Mouse (Mus musculus): ENCODE measurements around the gene Tnrc6c. TPM values are rescaled to one million over a fixed set of nuclear protein-coding genes. Genes with fewer than 3 reads are reported as not detected.
A peak's percentile ranks its signal among the peaks of the same experiment; 100 is the strongest.
"Not testable (repeated sequence)": the region's sequence is repeated elsewhere in the genome, so short reads cannot be mapped to it uniquely, and the experiment has no call there.

Gene Tnrc6c
- polyA plus RNA-seq, 1 experiment from 2014 or later: 25.0 TPM

DNA sequence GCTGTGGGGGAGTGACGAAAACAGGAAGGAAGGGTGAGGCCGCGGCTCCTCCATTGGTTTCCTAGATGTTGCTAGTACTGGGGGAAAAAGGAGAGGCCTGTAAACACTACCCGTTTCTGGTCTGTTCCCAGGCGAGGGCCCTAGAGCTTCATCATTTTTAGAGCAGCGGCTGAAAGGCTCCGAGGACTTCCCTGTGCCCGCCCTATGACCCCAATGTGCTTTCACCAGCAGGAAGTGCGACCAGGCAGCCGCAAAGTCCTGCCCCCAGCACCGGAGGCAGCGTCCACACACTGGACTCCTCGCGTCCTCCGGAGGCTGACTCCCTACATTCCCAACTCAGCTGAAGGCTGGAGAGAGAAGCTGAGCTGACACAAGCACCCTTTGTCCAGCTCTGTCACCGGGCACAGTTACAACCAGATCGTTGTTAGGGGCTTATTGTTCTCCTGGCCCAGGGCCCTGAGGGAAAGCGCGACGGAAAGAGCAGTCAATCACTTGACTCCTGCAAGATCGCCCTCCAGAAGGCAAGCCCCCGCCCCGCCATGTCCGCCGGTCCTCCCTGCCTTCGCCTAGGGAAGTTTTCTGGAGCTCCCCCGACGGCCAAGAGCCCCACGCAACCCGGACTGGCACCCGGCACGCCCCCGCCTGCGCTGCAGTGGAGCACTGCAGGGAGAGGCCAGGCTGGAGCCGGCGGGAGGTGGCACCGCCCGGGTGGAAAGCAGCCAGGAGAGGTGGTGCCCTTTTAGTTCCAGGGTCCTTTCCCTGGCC lies 125.5 kb downstream of the Tnrc6c start:
- Histone ChIP-seq H3K4me1 (peaks cover 41% of the 10 kb centered on the region), H3K9ac (peak overlapping the region; percentile 33), H3K4me3 (replicated peaks) (peak overlapping the region; percentile 33), H3K36me3 (replicated peaks) (no peaks in the 10 kb centered on the region), H3K27ac (peak overlapping the region; percentile 31; the same call in 1 of the 2 replicates), H3K27me3 (peaks cover 70% of the 10 kb centered on the region), H3K9me3 (no peaks in the 10 kb centered on the region), H3K4me2 (peak overlapping the region; percentile 56)
- ATAC-seq (ENCODE audit: low FRiP score): 0 out of 2 replicates have a peak, but pooled peaks have one; percentile 10
- WGBS: 6% methylated on average over 38 of the region's 38 CpGs

DNA sequence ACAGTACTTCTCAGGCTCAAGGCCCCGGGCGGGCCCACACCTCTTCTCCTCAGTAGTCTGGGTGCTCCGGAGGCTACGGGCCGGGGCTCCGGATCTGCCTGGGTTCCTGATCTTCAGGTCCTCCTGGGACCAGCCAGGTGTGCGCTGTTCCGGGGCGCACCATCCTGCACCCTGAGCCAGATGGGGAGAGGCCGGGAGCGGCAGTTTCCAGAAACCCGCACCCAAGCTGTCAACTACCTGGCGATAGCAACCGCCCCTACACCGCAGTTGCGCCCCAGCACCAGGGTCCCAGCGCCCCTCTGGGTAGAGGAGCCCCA lies 126.1 kb downstream of the Tnrc6c start:
- Histone ChIP-seq H3K4me3 (replicated peaks) (peak overlapping the region; percentile 33), H3K36me3 (replicated peaks) (no peaks in the 10 kb centered on the region), H3K27ac (no peak overlapping the region; the same call in 1 of the 2 replicates), H3K9me3 (no peaks in the 10 kb centered on the region), H3K4me2 (peak overlapping the region; percentile 56), H3K27me3 (peaks cover 76% of the 10 kb centered on the region), H3K9ac (peak overlapping the region; percentile 33), H3K4me1 (peaks cover 41% of the 10 kb centered on the region)
- 2% methylated on average over 17 of the region's 17 CpGs for WGBS
- 0 out of 2 replicates have a peak, but pooled peaks have one; percentile 21 for ATAC-seq (ENCODE audit: low FRiP score)

DNA sequence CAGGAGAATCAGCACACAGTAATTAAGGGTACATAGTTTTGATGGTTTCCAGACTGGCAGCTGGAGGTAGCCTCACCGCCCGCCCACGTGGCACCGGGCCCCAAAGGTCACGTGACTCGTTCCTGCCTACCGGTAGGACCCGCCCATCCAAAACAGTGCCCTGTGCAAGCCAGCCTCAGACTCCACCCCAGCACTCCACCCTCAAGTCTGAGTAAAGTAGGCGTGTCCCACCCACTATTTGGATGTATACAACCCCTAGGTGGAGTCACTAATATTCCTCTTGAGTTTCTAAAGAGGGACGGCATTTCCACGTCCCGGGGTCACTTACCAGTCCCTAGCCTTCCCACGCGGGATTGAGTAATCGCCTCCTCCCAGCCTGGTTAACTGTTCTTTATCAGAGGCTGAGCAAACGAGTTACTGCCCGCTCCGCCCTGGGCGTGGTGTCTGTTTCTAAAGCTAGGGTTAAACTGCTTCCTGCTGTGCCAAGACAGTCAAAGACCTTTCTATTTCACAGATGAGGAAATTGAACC lies 126.6 kb downstream of the Tnrc6c start:
- peak overlapping the region; percentile 33 for H3K4me3 ChIP-seq (replicated peaks)
- H3K27ac ChIP-seq: no peak overlapping the region
- H3K4me1 ChIP-seq: peaks cover 41% of the 10 kb centered on the region
- H3K9ac ChIP-seq: peak overlapping the region; percentile 33
- H3K4me2 ChIP-seq: peak overlapping the region; percentile 56
- H3K36me3 ChIP-seq (replicated peaks): no peaks in the 10 kb centered on the region
- no peaks in the 10 kb centered on the region for H3K9me3 ChIP-seq
- no peak; the same call in 1 of the 2 replicates for ATAC-seq (ENCODE audit: low FRiP score)
- H3K27me3 ChIP-seq: peaks cover 77% of the 10 kb centered on the region
- 3% methylated on average over 19 of the region's 19 CpGs for WGBS

DNA sequence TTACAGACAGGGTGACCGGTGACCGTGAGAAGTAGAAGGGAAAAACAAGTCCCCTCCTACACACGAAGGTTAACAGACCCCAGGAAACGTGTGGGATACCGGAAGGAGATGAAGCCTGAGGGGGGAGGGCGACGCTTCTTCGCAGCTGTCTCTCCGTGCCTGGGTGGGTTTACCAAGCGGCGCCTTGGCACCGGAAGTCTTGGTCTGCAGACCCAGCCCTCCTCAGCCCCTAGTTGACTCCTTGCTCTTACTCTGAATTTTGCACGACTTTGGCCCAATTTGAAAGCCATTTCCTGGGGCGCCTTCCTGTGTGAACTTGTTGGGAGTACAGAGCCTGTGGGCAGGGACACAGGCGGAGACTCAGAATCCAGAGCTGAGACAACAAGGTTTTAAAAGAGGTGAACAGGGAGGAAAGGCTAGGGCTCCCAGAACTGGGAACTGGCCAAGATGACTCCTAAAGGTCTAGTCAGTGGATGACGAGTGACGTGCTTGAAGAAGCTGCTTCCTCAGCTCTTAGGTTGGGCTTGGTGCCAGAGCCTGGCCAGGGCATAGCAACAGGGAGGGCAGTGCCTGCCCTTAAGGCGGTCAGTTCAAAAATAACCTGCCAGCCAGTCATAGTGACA lies 127.2 kb downstream of the Tnrc6c start:
- 24% methylated on average over 18 of the region's 18 CpGs for WGBS
- no peaks in the 10 kb centered on the region for H3K9me3 ChIP-seq
- no peak for ATAC-seq (ENCODE audit: low FRiP score)
- 0 out of 2 replicates have a peak overlapping the region, but pooled peaks have one; percentile 42 for H3K27ac ChIP-seq
- peak overlapping the region; percentile 56; the same call in 1 of the 2 replicates for H3K4me2 ChIP-seq
- H3K4me3 ChIP-seq (replicated peaks): peak overlapping the region; percentile 33; the same call in 1 of the 2 replicates
- H3K36me3 ChIP-seq (replicated peaks): no peaks in the 10 kb centered on the region
- peaks cover 43% of the 10 kb centered on the region for H3K4me1 ChIP-seq
- no peak overlapping the region for H3K9ac ChIP-seq
- H3K27me3 ChIP-seq: peaks cover 79% of the 10 kb centered on the region

DNA sequence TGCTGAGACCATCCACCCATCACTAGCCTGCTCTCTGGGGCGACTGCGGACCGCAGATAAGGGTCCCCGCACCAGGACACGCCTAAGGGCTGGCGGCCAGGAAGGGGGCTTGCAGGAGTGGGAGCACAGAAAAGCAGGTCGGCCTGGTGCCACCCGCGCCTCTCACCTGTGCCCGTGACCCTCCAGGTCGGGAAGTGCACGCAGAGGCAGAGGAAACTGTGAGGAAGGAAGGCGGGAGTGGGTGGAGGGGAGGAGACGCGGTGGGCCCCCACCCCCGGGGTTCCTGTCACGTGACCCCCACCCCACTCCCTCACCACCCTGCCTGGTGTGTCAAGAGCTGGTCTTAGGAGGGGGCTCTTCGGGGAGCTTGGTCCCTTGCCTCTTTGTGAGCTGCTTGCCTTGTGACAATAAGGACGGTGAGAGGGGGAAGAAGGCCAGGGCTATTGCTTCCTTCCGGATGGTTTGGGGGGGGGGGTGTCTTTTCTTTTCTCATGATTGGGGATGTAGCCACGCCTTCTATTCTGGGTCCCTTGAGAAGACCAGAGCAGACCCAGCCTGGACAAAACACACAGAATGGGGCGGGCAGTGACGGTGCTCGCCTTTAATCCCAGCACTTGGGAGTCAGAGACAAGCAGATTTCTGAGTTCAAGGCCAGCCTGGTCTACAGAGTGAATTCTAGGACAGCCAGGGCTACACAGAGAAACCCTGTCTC lies 128.1 kb downstream of the Tnrc6c start, which contains the start of the genes Tmc8 and Tmc6:
Gene Tmc8, plus strand, starts transcription at position 84 of the 712 bp plus-strand sequence.
Gene Tmc6, minus strand, starts transcription at position 206 of the 712 bp plus-strand sequence.
- Histone ChIP-seq H3K9me3 (no peaks in the 10 kb centered on the region), H3K36me3 (replicated peaks) (no peaks in the 10 kb centered on the region), H3K4me2 (peak within 1 kb of the TSS; percentile 62), H3K4me3 (replicated peaks) (peak within 1 kb of the TSS; percentile 33), H3K4me1 (peaks cover 44% of the 10 kb centered on the region), H3K27ac (peak within 1 kb of the TSS; percentile 42; the same call in 1 of the 2 replicates), H3K9ac (peak within 1 kb of the TSS; percentile 50), H3K27me3 (peaks cover 79% of the 10 kb centered on the region)
- no peak for ATAC-seq (ENCODE audit: low FRiP score)
- 33% methylated on average over 24 of the region's 24 CpGs for WGBS

DNA sequence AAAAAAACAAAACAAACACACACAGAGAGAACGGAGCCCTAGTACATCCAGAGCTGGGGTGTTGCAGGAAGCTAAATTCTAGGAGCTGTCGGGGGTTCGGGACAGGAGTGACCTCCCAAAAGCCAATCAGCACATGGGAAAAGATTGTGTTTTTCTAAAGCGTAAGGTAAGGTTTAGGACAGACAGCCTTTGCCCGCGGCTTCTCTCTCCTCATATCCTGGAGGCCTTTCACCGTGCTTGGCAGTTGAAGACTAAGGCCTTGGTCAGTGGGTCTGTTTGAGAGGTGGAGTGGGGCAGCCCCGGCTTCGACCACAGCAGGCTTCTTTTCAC lies 128.6 kb downstream of the Tnrc6c start:
- Histone ChIP-seq H3K9ac (peak overlapping the region; percentile 50; the same call in 1 of the 2 replicates), H3K27me3 (peaks cover 77% of the 10 kb centered on the region), H3K4me1 (peaks cover 44% of the 10 kb centered on the region), H3K36me3 (replicated peaks) (no peaks in the 10 kb centered on the region), H3K4me3 (replicated peaks) (peak overlapping the region; percentile 33), H3K4me2 (peak overlapping the region; percentile 62), H3K9me3 (no peaks in the 10 kb centered on the region), H3K27ac (0 out of 2 replicates have a peak overlapping the region, but pooled peaks have one; percentile 19)
- ATAC-seq (ENCODE audit: low FRiP score): no peak
- WGBS: 37% methylated on average over 9 of the region's 9 CpGs

DNA sequence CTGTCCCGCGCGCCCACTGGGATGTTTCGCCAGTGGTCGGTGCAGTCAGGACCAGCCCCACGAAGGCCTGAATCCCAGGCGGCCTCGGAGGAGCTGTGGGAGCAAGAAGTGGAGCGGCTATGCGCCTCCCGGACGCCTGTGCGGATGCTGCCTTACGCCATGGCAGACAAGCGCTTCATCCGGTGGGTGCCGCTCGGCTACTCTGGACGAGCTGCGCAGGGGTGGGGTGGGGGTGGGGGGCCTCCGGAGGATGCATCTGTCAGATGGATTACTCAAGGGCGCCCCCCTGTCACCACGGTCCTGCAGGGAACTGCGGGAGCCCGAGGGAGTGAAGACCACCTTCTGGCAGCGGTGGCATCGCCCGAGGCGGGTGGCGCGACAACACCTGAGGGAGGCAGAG lies 129.0 kb downstream of the Tnrc6c start:
- no peaks in the 10 kb centered on the region for H3K36me3 ChIP-seq (replicated peaks)
- 3% methylated on average over 31 of the region's 31 CpGs for WGBS
- peaks cover 44% of the 10 kb centered on the region for H3K4me1 ChIP-seq
- ATAC-seq (ENCODE audit: low FRiP score): no peak
- peak overlapping the region; percentile 62 for H3K4me2 ChIP-seq
- H3K9me3 ChIP-seq: no peaks in the 10 kb centered on the region
- H3K4me3 ChIP-seq (replicated peaks): peak overlapping the region; percentile 33
- peak overlapping the region; percentile 50 for H3K9ac ChIP-seq
- H3K27me3 ChIP-seq: peaks cover 74% of the 10 kb centered on the region
- H3K27ac ChIP-seq: 0 out of 2 replicates have a peak overlapping the region, but pooled peaks have one; percentile 19

DNA sequence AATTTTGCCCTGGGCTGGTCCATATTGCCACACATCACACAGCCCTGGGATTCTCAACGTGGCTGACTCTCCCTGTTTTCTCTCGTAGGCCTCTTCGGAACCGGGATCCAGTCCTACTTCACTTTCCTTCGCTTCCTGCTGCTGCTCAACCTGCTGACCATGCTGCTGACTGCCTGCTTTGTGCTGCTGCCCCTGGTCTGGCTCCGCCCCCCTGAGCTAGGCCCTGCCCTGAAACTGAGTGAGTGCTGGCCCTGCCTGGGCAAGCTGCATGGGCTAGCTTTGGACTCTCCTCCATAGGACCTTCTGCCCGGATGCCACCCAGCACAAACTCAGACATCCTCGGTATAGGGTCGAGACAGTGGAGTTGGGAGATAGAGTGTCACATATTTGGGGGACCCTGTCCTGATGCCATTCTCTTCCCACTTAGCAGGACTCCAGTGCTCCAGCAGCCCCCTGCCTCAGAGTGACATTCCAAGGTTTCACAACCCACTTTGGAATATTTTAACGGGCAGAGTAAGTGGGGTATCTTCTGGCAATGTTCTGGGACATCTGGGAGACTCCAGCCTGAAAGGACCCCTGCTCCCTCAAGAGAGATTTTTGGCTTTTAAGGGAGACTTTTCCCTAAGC lies 129.7 kb downstream of the Tnrc6c start:
- ATAC-seq (ENCODE audit: low FRiP score): peak; percentile 33; the same call in 1 of the 2 replicates
- 26% methylated on average over 10 of the region's 10 CpGs for WGBS
- Histone ChIP-seq H3K27ac (no peak overlapping the region), H3K36me3 (replicated peaks) (no peaks in the 10 kb centered on the region), H3K4me2 (peak overlapping the region; percentile 62), H3K9me3 (no peaks in the 10 kb centered on the region), H3K4me1 (peaks cover 43% of the 10 kb centered on the region), H3K27me3 (peaks cover 67% of the 10 kb centered on the region), H3K9ac (peak overlapping the region; percentile 50; the same call in 1 of the 2 replicates), H3K4me3 (replicated peaks) (peak overlapping the region; percentile 33; the same call in 1 of the 2 replicates)

DNA sequence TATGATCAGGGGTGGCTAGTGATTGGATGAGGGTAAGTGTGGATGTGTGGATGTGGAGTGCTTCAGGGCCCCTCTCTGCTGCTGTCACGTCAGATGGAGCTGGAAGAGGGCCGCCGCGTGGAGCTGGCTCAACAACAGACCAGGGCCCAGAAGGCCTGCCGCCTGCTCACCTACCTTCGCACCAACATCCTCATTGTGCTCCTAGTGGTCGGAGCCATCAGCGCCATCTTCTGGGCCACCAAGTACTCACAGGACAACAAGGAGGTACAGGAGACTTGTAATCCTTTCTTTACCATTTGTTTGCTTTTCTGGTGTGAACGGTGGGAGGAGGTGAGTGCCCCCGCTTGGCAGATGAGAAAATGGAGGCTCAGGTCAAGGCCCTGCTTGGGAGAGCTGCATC lies 132.2 kb downstream of the Tnrc6c start:
- H3K4me3 ChIP-seq (replicated peaks): no peak overlapping the region
- no peaks in the 10 kb centered on the region for H3K9me3 ChIP-seq
- peaks cover 25% of the 10 kb centered on the region for H3K4me1 ChIP-seq
- WGBS: 8% methylated on average over 10 of the region's 10 CpGs
- no peak overlapping the region for H3K4me2 ChIP-seq
- no peaks in the 10 kb centered on the region for H3K36me3 ChIP-seq (replicated peaks)
- no peak for ATAC-seq (ENCODE audit: low FRiP score)
- H3K9ac ChIP-seq: 0 out of 2 replicates have a peak overlapping the region, but pooled peaks have one; percentile 7
- peaks cover 54% of the 10 kb centered on the region for H3K27me3 ChIP-seq
- H3K27ac ChIP-seq: no peak overlapping the region

DNA sequence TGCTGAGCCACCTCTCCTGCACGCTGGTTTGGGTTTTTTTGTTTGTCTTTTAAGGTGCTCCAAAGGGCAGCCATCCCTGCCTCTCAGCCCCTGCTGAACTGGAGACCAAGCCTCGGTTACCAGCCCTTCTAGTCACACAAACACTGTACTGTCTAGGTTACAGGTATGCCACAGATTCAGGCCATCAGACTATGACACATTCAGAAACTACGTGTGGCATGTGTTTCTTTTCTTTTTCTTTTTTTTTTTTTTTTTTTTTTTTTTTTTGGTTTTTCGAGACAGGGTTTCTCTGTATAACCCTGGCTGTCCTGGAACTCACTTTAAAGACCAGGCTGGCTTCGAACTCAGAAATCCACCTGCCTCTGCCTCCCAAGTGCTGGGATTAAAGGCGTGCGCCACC lies 134.4 kb downstream of the Tnrc6c start:
- not testable (repeated sequence) for H3K36me3 ChIP-seq (replicated peaks); H3K4me3 ChIP-seq (replicated peaks); ATAC-seq (ENCODE audit: low FRiP score); H3K27ac ChIP-seq; H3K9me3 ChIP-seq; H3K9ac ChIP-seq; H3K4me2 ChIP-seq
- H3K27me3 ChIP-seq: peaks cover 47% of the 10 kb centered on the region
- peaks cover 14% of the 10 kb centered on the region for H3K4me1 ChIP-seq
- 82% methylated on average over 7 of the region's 7 CpGs for WGBS

DNA sequence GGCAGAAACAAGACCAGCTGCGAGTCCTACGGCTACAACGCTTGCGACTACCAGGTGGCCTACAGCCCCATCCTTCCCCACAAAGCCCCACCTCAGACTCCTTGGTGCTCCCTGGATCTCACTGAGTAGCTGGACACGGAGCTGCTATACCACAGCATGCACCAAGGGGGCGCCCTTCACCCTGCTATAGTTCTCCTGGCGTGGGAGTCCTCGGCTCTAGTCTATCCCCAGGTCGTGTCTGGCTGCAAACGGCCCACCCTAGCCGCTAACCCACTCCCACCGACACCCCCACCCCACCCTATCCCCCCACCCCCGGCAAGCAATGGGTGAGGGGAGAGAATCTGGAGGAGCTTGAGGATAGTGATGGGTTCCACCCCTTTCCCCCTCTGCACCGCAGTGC lies 136.2 kb downstream of the Tnrc6c start:
- no peak overlapping the region for H3K27ac ChIP-seq
- peaks cover 11% of the 10 kb centered on the region; the same call in 1 of the 2 replicates for H3K4me1 ChIP-seq
- no peaks in the 10 kb centered on the region for H3K36me3 ChIP-seq (replicated peaks)
- no peak overlapping the region for H3K4me3 ChIP-seq (replicated peaks)
- peaks cover 35% of the 10 kb centered on the region for H3K27me3 ChIP-seq
- no peaks in the 10 kb centered on the region for H3K9me3 ChIP-seq
- 0 out of 2 replicates have a peak, but pooled peaks have one; percentile 9 for ATAC-seq (ENCODE audit: low FRiP score)
- no peak overlapping the region for H3K9ac ChIP-seq
- 5% methylated on average over 14 of the region's 14 CpGs for WGBS
- peak overlapping the region; percentile 39 for H3K4me2 ChIP-seq
